Mouse (Mus musculus): ENCODE results near the gene Plekhh1. TPM values are rescaled to one million over a fixed set of nuclear protein-coding genes. Genes with fewer than 3 reads are reported as not detected.

The Plekhh1 gene
- total and polyA plus RNA-seq, 3 experiments: 1.8 to 2.2 (median 2.1) TPM

GRCm38 (mm10) chr12:79070736-79071333 lies 41.9 kb downstream of the Plekhh1 start:
- no peak for DNase-seq

GRCm38 (mm10) chr12:79072576-79072975 lies 43.6 kb downstream of the Plekhh1 start:
- DNase-seq: no peak

GRCm38 (mm10) chr12:79073362-79073761 lies 44.4 kb downstream of the Plekhh1 start:
- DNase-seq: no peak

GRCm38 (mm10) chr12:79089182-79089812 lies 60.3 kb downstream of the Plekhh1 start, which contains the start of gene Pigh:
Gene Pigh, minus strand, starts transcription at chr12:79089651.
- peak; percentile 90 for DNase-seq

- peak; percentile 63 for DNase-seq
Measured at GRCm38 (mm10) chr12:79092569-79092968, 63.6 kb downstream of the Plekhh1 start.

- DNase-seq: no peak
Measured at GRCm38 (mm10) chr12:79097106-79097752, 68.3 kb downstream of the Plekhh1 start.

- no peak for DNase-seq
Measured at GRCm38 (mm10) chr12:79103773-79104172, 74.8 kb downstream of the Plekhh1 start.

- no peak for DNase-seq
Measured at GRCm38 (mm10) chr12:79104544-79104943, 75.6 kb downstream of the Plekhh1 start.

GRCm38 (mm10) chr12:79105312-79105711 lies 76.3 kb downstream of the Plekhh1 start:
- DNase-seq: no peak

- no peak for DNase-seq
Measured at GRCm38 (mm10) chr12:79118991-79119390, 90.0 kb downstream of the Plekhh1 start.

- no peak for DNase-seq
Measured at GRCm38 (mm10) chr12:79122820-79123219, 93.9 kb downstream of the Plekhh1 start.

- peak; percentile 73 for DNase-seq
Measured at GRCm38 (mm10) chr12:79130299-79131177, 101.6 kb downstream of the Plekhh1 start, which contains the start of gene Arg2. Gene Arg2, plus strand, starts transcription at chr12:79130777.

Other genes with a start within 250 kb of the Plekhh1 start
- 10 to 100 TPM; 58.6 to 78.8 TPM for gene Atp6v1d, start 167.5 kb upstream of the Plekhh1 start, total RNA-seq (2021)
- gene Atp6v1d, start 167.5 kb upstream of the Plekhh1 start, polyA plus RNA-seq (2012; rRNA removed): 2.2 and 2.4 TPM in 2 replicates
- gene Eif2s1, start 167.3 kb upstream of the Plekhh1 start, total RNA-seq (2021): 10 to 100 TPM; 75.7 to 83.3 TPM
- gene Eif2s1, start 167.3 kb upstream of the Plekhh1 start, polyA plus RNA-seq (2012; rRNA removed): 3.5 and 3.9 TPM in 2 replicates
- under 1 TPM; 0.23 to 0.41 TPM for gene Plek2, start 122.2 kb upstream of the Plekhh1 start, total RNA-seq (2021)
- not detected in 2 replicates for gene Plek2, start 122.2 kb upstream of the Plekhh1 start, polyA plus RNA-seq (2012; rRNA removed)
- gene Tmem229b, start 21.5 kb upstream of the Plekhh1 start, total RNA-seq (2021): 10 to 100 TPM in 1 of 2 experiments, 1 to 10 TPM in 1; 5.8 to 11.3 TPM
- 9.2 and 9.3 TPM in 2 replicates for gene Tmem229b, start 21.5 kb upstream of the Plekhh1 start, polyA plus RNA-seq (2012; rRNA removed)
- gene Pigh, start 60.5 kb downstream of the Plekhh1 start, total RNA-seq (2021): 10 to 100 TPM; 10.5 to 12.6 TPM
- 16.7 and 17.5 TPM in 2 replicates for gene Pigh, start 60.5 kb downstream of the Plekhh1 start, polyA plus RNA-seq (2012; rRNA removed)
- gene Arg2, start 101.6 kb downstream of the Plekhh1 start, total RNA-seq (2021): under 1 TPM; 0.26 to 0.41 TPM
- gene Arg2, start 101.6 kb downstream of the Plekhh1 start, polyA plus RNA-seq (2012; rRNA removed): not detected in 2 replicates
- gene Vti1b, start 143.5 kb downstream of the Plekhh1 start, total RNA-seq (2021): 100 to 1,000 TPM; 103 to 147 TPM
- gene Vti1b, start 143.5 kb downstream of the Plekhh1 start, polyA plus RNA-seq (2012; rRNA removed): 33.7 and 36.9 TPM in 2 replicates
- gene Rdh11, start 163.1 kb downstream of the Plekhh1 start, total RNA-seq (2021): 10 to 100 TPM; 17.0 to 28.3 TPM
- gene Rdh11, start 163.1 kb downstream of the Plekhh1 start, polyA plus RNA-seq (2012; rRNA removed): 6.5 and 7.0 TPM in 2 replicates
- gene Rdh12, start 179.8 kb downstream of the Plekhh1 start, total RNA-seq (2021): under 1 TPM; 0.66 to 0.86 TPM
- 0.09 and 0.12 TPM in 2 replicates for gene Rdh12, start 179.8 kb downstream of the Plekhh1 start, polyA plus RNA-seq (2012; rRNA removed)

All from adrenal gland, adult 2 months (tissue).